ENCODE assay signal across 35 mouse cellular contexts in the genomic region with DNA sequence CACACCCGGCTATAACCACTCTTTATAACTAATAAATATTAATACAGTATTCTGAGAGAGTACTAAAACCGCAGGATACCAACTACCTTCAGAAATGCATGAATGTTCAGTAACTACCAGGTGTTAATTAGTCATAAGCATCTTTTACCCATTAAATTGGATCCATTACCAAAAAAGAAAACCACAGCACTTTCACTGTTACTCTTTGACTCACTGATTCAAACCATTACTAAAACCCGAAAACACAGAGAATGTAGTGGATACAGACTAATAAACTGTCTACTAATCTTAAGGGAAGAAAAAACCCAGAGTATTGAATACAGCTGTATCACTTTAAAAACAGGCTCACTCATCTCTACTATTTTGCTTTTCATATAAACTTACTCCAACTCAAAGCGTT.
"Had no signal": no experiment of that assay in that cellular context is flagged by ENCODE, and none has a peak within 500 bp of the region (broad histone marks: within the 10 kb centered on the region; RNA-seq: fewer than 3 reads in every experiment).

No protein-coding gene starts in this region.

- H3K4me3 ChIP-seq: heart, embryonic 10.5 days; heart, embryonic 12.5 days; heart, embryonic 13.5 days; heart, embryonic 15.5 days; hindbrain, embryonic 10.5 days; hindbrain, embryonic 12.5 days; hindbrain, embryonic 13.5 days; hindbrain, embryonic 15.5 days; intestine, embryonic 15.5 days; kidney, embryonic 15.5 days; layer of hippocampus, adult 2 months; left cerebral cortex, adult 2 months had no signal

- H3K9me3 ChIP-seq: heart, embryonic 10.5 days; heart, embryonic 12.5 days; heart, embryonic 13.5 days; heart, embryonic 15.5 days; hindbrain, embryonic 10.5 days; hindbrain, embryonic 12.5 days; hindbrain, embryonic 13.5 days; hindbrain, embryonic 15.5 days; intestine, embryonic 15.5 days; kidney, embryonic 15.5 days had no signal

- H3K4me1 ChIP-seq: heart, embryonic 10.5 days; heart, embryonic 12.5 days; hindbrain, embryonic 10.5 days; hindbrain, embryonic 12.5 days; hindbrain, embryonic 13.5 days; hindbrain, embryonic 15.5 days; intestine, embryonic 15.5 days; kidney, embryonic 15.5 days had no signal

- H3K9ac ChIP-seq: heart, embryonic 12.5 days; heart, embryonic 13.5 days; heart, embryonic 15.5 days; hindbrain, embryonic 12.5 days; hindbrain, embryonic 13.5 days; hindbrain, embryonic 14.5 days; hindbrain, embryonic 15.5 days; intestine, embryonic 15.5 days; kidney, embryonic 15.5 days had no signal

- H3K27ac ChIP-seq: heart, embryonic 10.5 days; heart, embryonic 13.5 days; heart, embryonic 15.5 days; hindbrain, embryonic 10.5 days; hindbrain, embryonic 12.5 days; hindbrain, embryonic 13.5 days; hindbrain, embryonic 14.5 days; hindbrain, embryonic 15.5 days; hindbrain, postnatal 0 days; intestine, embryonic 15.5 days; kidney, embryonic 15.5 days; kidney, postnatal 0 days; layer of hippocampus, adult 2 months; left cerebral cortex, adult 2 months had no signal

- ATAC-seq: hindbrain, embryonic 16.5 days; hindbrain, postnatal 0 days; inflammation-experienced regulatory T-cells, adult 6 months; intestine, embryonic 15.5 days; intestine, embryonic 16.5 days had no signal

- H3K4me2 ChIP-seq: heart, embryonic 11.5 days; heart, embryonic 12.5 days; heart, embryonic 13.5 days; heart, embryonic 15.5 days; hindbrain, embryonic 12.5 days; hindbrain, embryonic 13.5 days; hindbrain, embryonic 14.5 days; hindbrain, embryonic 15.5 days; intestine, embryonic 15.5 days; kidney, embryonic 15.5 days had no signal

- H3K27me3 ChIP-seq: heart, embryonic 12.5 days; heart, embryonic 13.5 days; heart, embryonic 15.5 days; hindbrain, embryonic 12.5 days; hindbrain, embryonic 13.5 days; hindbrain, embryonic 15.5 days; intestine, embryonic 15.5 days; kidney, embryonic 15.5 days had no signal

- DNase-seq: heart, postnatal 10 days; heart, postnatal 14 days; heart, postnatal 36 days; heart, postnatal 4 days; kidney, adult 11 months; kidney, adult 18-20 months; kidney, adult 2 months; kidney, adult 8-10 months; kidney, adult 9 months; kidney, postnatal 10 days; kidney, postnatal 14 days; kidney, postnatal 25 days; kidney, postnatal 36 days; kidney, postnatal 4 days; layer of hippocampus, adult 9-11 months; layer of hippocampus, postnatal 36 days had no signal
